Mouse (Mus musculus): ENCODE measurements around the gene Tbxas1.

DNA sequence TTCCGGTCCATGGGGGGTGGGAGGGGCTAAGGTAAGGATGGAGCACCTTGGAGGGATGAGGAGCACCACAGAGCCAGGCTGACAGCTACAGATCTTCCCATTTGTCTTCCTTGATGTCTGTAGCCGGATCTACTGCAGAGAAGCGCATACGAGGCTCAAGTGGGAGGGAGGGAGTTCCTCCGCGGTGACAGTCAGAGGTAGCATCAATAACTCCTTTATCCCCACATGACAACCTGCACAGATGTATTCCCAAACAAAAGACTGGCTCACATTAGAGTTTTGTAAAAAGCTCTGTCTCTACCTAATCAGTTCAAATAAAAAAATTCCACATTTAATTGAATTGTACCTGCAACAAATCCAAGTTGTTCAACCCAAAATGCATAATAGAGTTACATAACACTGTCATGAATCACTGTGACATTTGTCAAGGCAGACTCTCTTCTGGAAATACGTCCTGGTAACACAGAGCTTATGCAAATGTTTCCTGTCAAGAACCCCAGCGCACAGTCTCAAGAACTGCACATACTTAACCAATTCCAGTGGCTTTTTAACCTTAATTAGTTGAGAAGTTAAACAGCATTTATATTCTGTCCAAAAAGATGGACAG, 86.3 kb downstream of the Tbxas1 start:
- TF ChIP-seq EP300 (IDR thresholded peaks at IDR 0.05) (no peak), CTCF (IDR thresholded peaks at IDR 0.05) (no peak)

All from lung, postnatal 0 days (tissue).